Mouse (Mus musculus) mouse trophoblast stem cell (cell line): ENCODE data around the gene Tcp11.

ENCODE experiments used
- in situ Hi-C, 2 experiments: fragments of 300-500 bp; cut with MseI, MboI; formaldehyde crosslinking; loops; 2 replicates in 1 of 2; 3 replicates in 1 of 2; pipeline ENCODE4 v1.15.1; 2025

The Tcp11 gene

GRCm38 (mm10) chr17:28080045-28080816, at the start of gene Tcp11:
Gene Tcp11 (minus strand): TSS chr17:28080639.
- in situ Hi-C loops = loop anchor here (5.0 kb wide), 1 partner anchor 82 kb away; no protein-coding TSS in a partner anchor

- in situ Hi-C loops = no loop called here
Measured at GRCm38 (mm10) chr17:28129796-28130195, 49.4 kb upstream of the Tcp11 start.

- in situ Hi-C loops = no loop called here
Measured at GRCm38 (mm10) chr17:28124368-28124767, 43.9 kb upstream of the Tcp11 start.

- in situ Hi-C loops = no loop called here
Measured at GRCm38 (mm10) chr17:28123627-28124026, 43.2 kb upstream of the Tcp11 start.

- in situ Hi-C loops = no loop called here
Measured at GRCm38 (mm10) chr17:28122949-28123348, 42.5 kb upstream of the Tcp11 start.

GRCm38 (mm10) chr17:28120460-28120859, 40.0 kb upstream of the Tcp11 start:
- in situ Hi-C loops = no loop called here

- in situ Hi-C loops = no loop called here
Measured at GRCm38 (mm10) chr17:28117451-28118209, 37.2 kb upstream of the Tcp11 start.

- in situ Hi-C loops = no loop called here
Measured at GRCm38 (mm10) chr17:28116335-28116734, 35.9 kb upstream of the Tcp11 start.

GRCm38 (mm10) chr17:28112266-28112665, 31.8 kb upstream of the Tcp11 start:
- in situ Hi-C loops = no loop called here

GRCm38 (mm10) chr17:28107275-28107674, 26.8 kb upstream of the Tcp11 start:
- in situ Hi-C loops = no loop called here

- in situ Hi-C loops = no loop called here
Measured at GRCm38 (mm10) chr17:28106352-28106751, 25.9 kb upstream of the Tcp11 start.

GRCm38 (mm10) chr17:28104416-28104815, 24.0 kb upstream of the Tcp11 start:
- in situ Hi-C loops = no loop called here

- in situ Hi-C loops = no loop called here
Measured at GRCm38 (mm10) chr17:28101902-28102319, 21.5 kb upstream of the Tcp11 start.

GRCm38 (mm10) chr17:28101284-28101887, 20.9 kb upstream of the Tcp11 start:
- in situ Hi-C loops = no loop called here

- in situ Hi-C loops = no loop called here
Measured at GRCm38 (mm10) chr17:28100669-28101068, 20.2 kb upstream of the Tcp11 start.

- in situ Hi-C loops = no loop called here
Measured at GRCm38 (mm10) chr17:28099086-28099485, 18.6 kb upstream of the Tcp11 start.

GRCm38 (mm10) chr17:28097308-28097707, 16.9 kb upstream of the Tcp11 start:
- in situ Hi-C loops = no loop called here

- in situ Hi-C loops = no loop called here
Measured at GRCm38 (mm10) chr17:28096418-28096817, 16.0 kb upstream of the Tcp11 start.

- in situ Hi-C loops = no loop called here
Measured at GRCm38 (mm10) chr17:28093837-28094236, 13.4 kb upstream of the Tcp11 start.

- in situ Hi-C loops = no loop called here
Measured at GRCm38 (mm10) chr17:28092297-28092696, 11.9 kb upstream of the Tcp11 start.

GRCm38 (mm10) chr17:28088718-28089117, 8.3 kb upstream of the Tcp11 start:
- in situ Hi-C loops = no loop called here

GRCm38 (mm10) chr17:28087430-28087829, 7.0 kb upstream of the Tcp11 start:
- in situ Hi-C loops = no loop called here
